Mouse (Mus musculus) spleen, adult 10 weeks (tissue): ENCODE measurements around the gene Gm6337. TPM values are rescaled to one million over a fixed set of nuclear protein-coding genes. Genes with fewer than 3 reads are reported as not detected.

Source experiments
- polyA plus RNA-seq: library from polyadenylated mRNA; stranded (reverse); fragments of 350-450 nt; fragmentation: Illumina TruSeq; extraction: RNeasy Lipid Tissue Mini Kit (QIAGEN cat#74804); gene quantifications from one replicate; pipeline ENCODE4 v1.2.3, GENCODE M21; 2015; ENCODE audit warnings: low replicate concordance; ENCODE audit not compliant: insufficient read depth

The Gm6337 gene
- polyA plus RNA-seq, result not detected

GRCm38 (mm10) chr14:6058167-6058566 is at the start of gene Gm6337:
TSS of gene Gm6337 (minus strand) at chr14:6058267.

GRCm38 (mm10) chr14:6093842-6094241 is 35.8 kb upstream of the Gm6337 start, which contains the start of gene Gm8206:
TSS of gene Gm8206 (minus strand) at chr14:6093942.

Other genes with a start within 250 kb of the Gm6337 start
- gene Gm3424, start 227.9 kb downstream of the Gm6337 start, polyA plus RNA-seq, result not detected
- not detected for gene Gm8237, start 177.9 kb downstream of the Gm6337 start, polyA plus RNA-seq
- gene Gm3248, start 96.5 kb downstream of the Gm6337 start, polyA plus RNA-seq, result 0.47 TPM
- gene Gm3453, start 79.1 kb downstream of the Gm6337 start, polyA plus RNA-seq, result not detected
- gene Gm8206, start 35.7 kb upstream of the Gm6337 start, polyA plus RNA-seq, result 0.72 TPM
- gene Gm3468, start 50.4 kb upstream of the Gm6337 start, polyA plus RNA-seq, result 1.8 TPM
- gene Gm3476, start 67.5 kb upstream of the Gm6337 start, polyA plus RNA-seq, result not detected
- not detected for gene Gm21560, start 161.0 kb upstream of the Gm6337 start, polyA plus RNA-seq
- gene Gm3411, start 229.0 kb upstream of the Gm6337 start, polyA plus RNA-seq, result 0.22 TPM
- not detected for gene Gm21103, start 246.6 kb upstream of the Gm6337 start, polyA plus RNA-seq